8 mouse cellular contexts compared by ENCODE assay signal in the genomic region with DNA sequence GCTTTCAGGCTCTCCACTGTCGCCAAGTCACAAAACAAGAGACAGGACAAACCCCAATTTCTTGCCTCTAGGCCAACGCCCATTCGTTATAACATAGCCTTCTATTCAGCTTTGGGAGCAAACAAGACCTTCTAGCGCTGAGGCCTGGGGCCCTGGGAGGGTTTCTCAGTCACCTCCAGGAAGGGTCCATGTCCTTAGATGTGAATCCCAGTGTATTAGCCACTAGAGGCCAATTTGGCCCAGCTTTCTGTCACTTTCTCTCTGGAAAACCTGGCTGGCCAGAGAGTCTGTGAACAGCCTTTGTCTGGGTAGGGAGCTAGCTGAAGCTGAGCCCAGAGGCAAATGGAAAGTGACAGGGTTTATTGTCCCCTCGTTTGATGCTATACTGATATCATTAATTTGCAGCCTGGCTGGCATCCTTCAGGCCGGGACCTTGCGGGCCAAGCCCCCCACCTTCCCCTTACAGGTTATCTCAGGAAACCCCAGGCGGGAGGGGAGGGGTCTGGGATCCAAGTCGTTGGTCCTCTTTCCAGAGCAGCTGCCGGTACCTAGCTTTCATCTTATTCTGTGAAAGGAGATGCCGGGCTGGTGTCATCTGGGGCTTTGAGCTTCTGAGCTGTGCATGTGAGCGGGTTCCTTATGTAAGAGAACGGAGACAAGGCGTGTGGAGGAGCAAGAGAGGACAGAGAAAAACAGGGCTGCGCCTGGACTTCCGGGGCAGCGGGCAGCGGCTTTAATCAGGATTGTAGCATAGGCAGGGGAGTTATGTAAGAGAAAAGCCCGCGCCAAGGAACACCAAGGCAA. TPM values are rescaled to one million over a fixed set of nuclear protein-coding genes. Genes with fewer than 3 reads are reported as not detected.
DNase-seq lines count a peak whose midpoint lies in the region; ATAC-seq and TF ChIP-seq lines count a peak whose summit lies in the region.

No protein-coding gene starts in this region.

- TF ChIP-seq CTCF in stomach, postnatal 0 days (IDR thresholded peaks at IDR 0.05; ENCODE audit: low read depth) = no peak
- TF ChIP-seq CTCF in midbrain, postnatal 0 days (IDR thresholded peaks at IDR 0.05) = no peak

- H3K27me3 ChIP-seq in stomach, embryonic 15.5 days (replicated peaks) = 0 out of 2 replicates have a peak, but pooled peaks cover 6% of the 10 kb centered on the region
- no peaks in the 10 kb centered on the region for H3K27me3 ChIP-seq in stomach, postnatal 0 days (ENCODE audit: control insufficient read depth, insufficient read depth, low read length)
- H3K27me3 ChIP-seq in forebrain, embryonic 10.5 days (ENCODE audit: poor library complexity, severe bottlenecking) = peaks cover 89% of the 10 kb centered on the region
- H3K27me3 ChIP-seq in hindbrain, embryonic 16.5 days (replicated peaks; ENCODE audit: control insufficient read depth, insufficient read depth, low read length) = no peaks in the 10 kb centered on the region
- H3K27me3 ChIP-seq in midbrain, postnatal 0 days (ENCODE audit: insufficient read depth, low read length) = no peaks in the 10 kb centered on the region

- H3K36me3 ChIP-seq in stomach, embryonic 15.5 days = no peaks in the 10 kb centered on the region
- no peaks in the 10 kb centered on the region for H3K36me3 ChIP-seq in stomach, postnatal 0 days (ENCODE audit: control insufficient read depth, insufficient read depth, low read length)
- no peaks in the 10 kb centered on the region for H3K36me3 ChIP-seq in forebrain, embryonic 10.5 days (replicated peaks)
- no peaks in the 10 kb centered on the region for H3K36me3 ChIP-seq in hindbrain, embryonic 16.5 days (ENCODE audit: control insufficient read depth, insufficient read depth, low read length)
- H3K36me3 ChIP-seq in midbrain, postnatal 0 days (ENCODE audit: insufficient read depth, low read length) = no peaks in the 10 kb centered on the region

- no peak overlapping the region for H3K4me3 ChIP-seq in stomach, embryonic 15.5 days (replicated peaks)
- no peak overlapping the region for H3K4me3 ChIP-seq in stomach, postnatal 0 days (ENCODE audit: low read depth, low read length)
- H3K4me3 ChIP-seq in forebrain, embryonic 10.5 days = peak overlapping the region; percentile 38
- no peak overlapping the region for H3K4me3 ChIP-seq in hindbrain, embryonic 16.5 days (ENCODE audit: low read length)
- H3K4me3 ChIP-seq in midbrain, postnatal 0 days (ENCODE audit: low read depth, low read length) = no peak overlapping the region

- H3K4me2 ChIP-seq in stomach, embryonic 15.5 days = 0 out of 2 replicates have a peak overlapping the region, but pooled peaks have one; percentile 1
- H3K4me2 ChIP-seq in stomach, postnatal 0 days (replicated peaks; ENCODE audit: low read depth) = no peak overlapping the region
- peak overlapping the region; percentile 28 for H3K4me2 ChIP-seq in hindbrain, embryonic 16.5 days (ENCODE audit: low read length)
- peak overlapping the region; percentile 20; the same call in 1 of the 2 replicates for H3K4me2 ChIP-seq in midbrain, postnatal 0 days (ENCODE audit: low read depth, low read length, poor library complexity, severe bottlenecking)

- no peak overlapping the region for H3K9ac ChIP-seq in stomach, embryonic 15.5 days
- H3K9ac ChIP-seq in stomach, postnatal 0 days (ENCODE audit: low read length) = no peak overlapping the region
- peak overlapping the region; percentile 53 for H3K9ac ChIP-seq in hindbrain, embryonic 16.5 days (ENCODE audit: low read depth, low read length)
- peak overlapping the region; percentile 2; the same call in 1 of the 2 replicates for H3K9ac ChIP-seq in midbrain, postnatal 0 days (replicated peaks; ENCODE audit: low read length, poor library complexity, severe bottlenecking)

- no peak overlapping the region for H3K27ac ChIP-seq in stomach, embryonic 15.5 days
- no peak overlapping the region; the same call in 1 of the 2 replicates for H3K27ac ChIP-seq in stomach, postnatal 0 days (replicated peaks)
- H3K27ac ChIP-seq in forebrain, embryonic 10.5 days = peak overlapping the region; percentile 82
- H3K27ac ChIP-seq in hindbrain, embryonic 16.5 days (ENCODE audit: low read depth, low read length) = peak overlapping the region; percentile 92
- peak overlapping the region; percentile 83 for H3K27ac ChIP-seq in midbrain, postnatal 0 days (ENCODE audit: low read depth, low read length)

- no peak for TF ChIP-seq EP300 in stomach, postnatal 0 days (optimal IDR thresholded peaks at IDR 0.05)

- no peaks in the 10 kb centered on the region for H3K9me3 ChIP-seq in stomach, embryonic 15.5 days
- no peaks in the 10 kb centered on the region for H3K9me3 ChIP-seq in stomach, postnatal 0 days (ENCODE audit: control insufficient read depth, low read length)
- no peaks in the 10 kb centered on the region for H3K9me3 ChIP-seq in forebrain, embryonic 10.5 days
- no peaks in the 10 kb centered on the region for H3K9me3 ChIP-seq in hindbrain, embryonic 16.5 days (ENCODE audit: control insufficient read depth, low read length)
- H3K9me3 ChIP-seq in midbrain, postnatal 0 days (ENCODE audit: low read length) = no peaks in the 10 kb centered on the region

- intact Hi-C loops in left cerebral cortex, postnatal 14 days (cut with DNase I) = no loop called here

- DNase-seq in stomach, postnatal 0 days (ENCODE audit: low spot score) = no peak
- DNase-seq in forebrain, embryonic 10.5 days (ENCODE audit: extremely low spot score, low spot score) = peak; percentile 38
- peak; percentile 57 to 71 for DNase-seq in left cerebral cortex, postnatal 14 days (ENCODE audit: low spot score in 2 of 2)
- DNase-seq in midbrain, postnatal 0 days (ENCODE audit: low spot score) = peak; percentile 72
- DNase-seq in urinary bladder, postnatal 4 days (ENCODE audit: low spot score in 2 of 2) = no peak
- DNase-seq in spleen, adult 18-20 months = no peak

- ATAC-seq in stomach, embryonic 15.5 days (ENCODE audit: insufficient read depth, low FRiP score, low read depth) = no peak
- ATAC-seq in stomach, postnatal 0 days (ENCODE audit: low FRiP score, low TSS enrichment) = no peak
- peak; percentile 55; the same call in 1 of the 2 replicates for ATAC-seq in hindbrain, embryonic 16.5 days
- peak; percentile 31 for ATAC-seq in midbrain, postnatal 0 days (ENCODE audit: low FRiP score)

- 30% methylated on average over 20 of the region's 20 CpGs for WGBS in stomach, embryonic 15.5 days
- 36% methylated on average over 20 of the region's 20 CpGs for WGBS in stomach, postnatal 0 days
- WGBS in forebrain, embryonic 10.5 days = 14% methylated on average over 20 of the region's 20 CpGs
- 18% methylated on average over 20 of the region's 20 CpGs for WGBS in hindbrain, embryonic 16.5 days
- 12% methylated on average over 20 of the region's 20 CpGs for WGBS in midbrain, postnatal 0 days

- peaks cover 8% of the 10 kb centered on the region for H3K4me1 ChIP-seq in stomach, embryonic 15.5 days
- no peaks in the 10 kb centered on the region; the same call in 1 of the 2 replicates for H3K4me1 ChIP-seq in stomach, postnatal 0 days (replicated peaks; ENCODE audit: control insufficient read depth, insufficient read depth)
- H3K4me1 ChIP-seq in forebrain, embryonic 10.5 days = peaks cover 63% of the 10 kb centered on the region
- H3K4me1 ChIP-seq in hindbrain, embryonic 16.5 days (ENCODE audit: control insufficient read depth, insufficient read depth, low read depth, low read length) = peaks cover 32% of the 10 kb centered on the region
- H3K4me1 ChIP-seq in midbrain, postnatal 0 days (ENCODE audit: insufficient read depth, low read length) = peaks cover 40% of the 10 kb centered on the region

RNA-seq across cellular contexts. Expression of gene Stmn1, which starts 17.5 kb away (rescaled TPM):
- 1,192 and 1,334 TPM in 2 replicates for polyA plus RNA-seq in stomach, embryonic 15.5 days (2015; fragmentation: Nextera tagmentation; extraction: Ambion mirVana)
- polyA plus RNA-seq in stomach, postnatal 0 days (2015; fragmentation: Nextera tagmentation; extraction: Ambion mirVana) = 358 and 380 TPM in 2 replicates
- 2,040 and 2,174 TPM in 2 replicates for polyA plus RNA-seq in forebrain, embryonic 10.5 days (2016; fragmentation: Nextera tagmentation; extraction: Ambion mirVana)
- 5,655 and 5,657 TPM in 2 replicates for polyA plus RNA-seq in hindbrain, embryonic 16.5 days (2015; fragmentation: Nextera tagmentation; extraction: Ambion mirVana)
- total RNA-seq in left cerebral cortex, postnatal 14 days (2021) = 1,000 to 10,000 TPM; 1,227 to 1,286 TPM
- total RNA-seq in midbrain, postnatal 0 days (2014; rRNA removed) = 1,269 and 1,609 TPM in 2 replicates
- 6,261 and 6,359 TPM in 2 replicates for polyA plus RNA-seq in midbrain, postnatal 0 days (2015; fragmentation: Nextera tagmentation; extraction: Ambion mirVana)

RNA-seq across cellular contexts. Expression of gene Paqr7, which starts 45.9 kb away (rescaled TPM):
- polyA plus RNA-seq in stomach, embryonic 15.5 days (2015; fragmentation: Nextera tagmentation; extraction: Ambion mirVana) = 6.4 and 6.7 TPM in 2 replicates
- polyA plus RNA-seq in stomach, postnatal 0 days (2015; fragmentation: Nextera tagmentation; extraction: Ambion mirVana) = 51.8 and 56.4 TPM in 2 replicates
- polyA plus RNA-seq in forebrain, embryonic 10.5 days (2016; fragmentation: Nextera tagmentation; extraction: Ambion mirVana) = 2.7 and 3.1 TPM in 2 replicates
- polyA plus RNA-seq in hindbrain, embryonic 16.5 days (2015; fragmentation: Nextera tagmentation; extraction: Ambion mirVana) = 40.5 and 46.7 TPM in 2 replicates
- 10 to 100 TPM; 54.6 to 55.8 TPM for total RNA-seq in left cerebral cortex, postnatal 14 days (2021)
- 69.2 and 97.8 TPM in 2 replicates for total RNA-seq in midbrain, postnatal 0 days (2014; rRNA removed)
- 38.9 and 41.3 TPM in 2 replicates for polyA plus RNA-seq in midbrain, postnatal 0 days (2015; fragmentation: Nextera tagmentation; extraction: Ambion mirVana)

RNA-seq across cellular contexts. Expression of gene Pafah2, which starts 54.5 kb away (rescaled TPM):
- polyA plus RNA-seq in stomach, embryonic 15.5 days (2015; fragmentation: Nextera tagmentation; extraction: Ambion mirVana) = 17.8 and 20.9 TPM in 2 replicates
- polyA plus RNA-seq in stomach, postnatal 0 days (2015; fragmentation: Nextera tagmentation; extraction: Ambion mirVana) = 16.8 and 17.1 TPM in 2 replicates
- polyA plus RNA-seq in forebrain, embryonic 10.5 days (2016; fragmentation: Nextera tagmentation; extraction: Ambion mirVana) = 6.3 and 6.4 TPM in 2 replicates
- polyA plus RNA-seq in hindbrain, embryonic 16.5 days (2015; fragmentation: Nextera tagmentation; extraction: Ambion mirVana) = 7.8 and 8.5 TPM in 2 replicates
- 10 to 100 TPM; 10.9 to 12.3 TPM for total RNA-seq in left cerebral cortex, postnatal 14 days (2021)
- total RNA-seq in midbrain, postnatal 0 days (2014; rRNA removed) = 8.3 and 11.6 TPM in 2 replicates
- 5.7 and 6.7 TPM in 2 replicates for polyA plus RNA-seq in midbrain, postnatal 0 days (2015; fragmentation: Nextera tagmentation; extraction: Ambion mirVana)

Comparison
In these comparisons a context has a peak if more than half of its experiments do, and no peak if none do; other contexts are left out.
1. ATAC-seq: peak in hindbrain, embryonic 16.5 days (single experiment) and midbrain, postnatal 0 days (single experiment); none in stomach, embryonic 15.5 days (single experiment) and stomach, postnatal 0 days (single experiment).
2. H3K27ac ChIP-seq: peak in forebrain, embryonic 10.5 days (single experiment), hindbrain, embryonic 16.5 days (single experiment) and midbrain, postnatal 0 days (single experiment); none in stomach, embryonic 15.5 days (single experiment) and stomach, postnatal 0 days (single experiment).
3. H3K9ac ChIP-seq: peak in hindbrain, embryonic 16.5 days (single experiment) and midbrain, postnatal 0 days (single experiment); none in stomach, embryonic 15.5 days (single experiment) and stomach, postnatal 0 days (single experiment).
4. DNase-seq: peak in forebrain, embryonic 10.5 days (single experiment), left cerebral cortex, postnatal 14 days (2 of 2) and midbrain, postnatal 0 days (single experiment); none in stomach, postnatal 0 days (single experiment), urinary bladder, postnatal 4 days (0 of 2) and spleen, adult 18-20 months (0 of 2).